Mouse (Mus musculus): Measurements from ENCODE around the gene Izumo1r. TPM values are rescaled to one million over a fixed set of nuclear protein-coding genes. Genes with fewer than 3 reads are reported as not detected.

The Izumo1r gene
- polyA plus RNA-seq, 1 experiment from 2014 or later: not detected

GRCm38 (mm10) chr9:14839970-14840369 lies 63.8 kb downstream of the Izumo1r start:
- no peaks in the 10 kb centered on the region for H3K27me3 ChIP-seq (ENCODE audit: control insufficient read depth, insufficient read depth, low read length)
- H3K9ac ChIP-seq (replicated peaks; ENCODE audit: low read depth, low read length): no peak overlapping the region
- H3K4me1 ChIP-seq (ENCODE audit: control insufficient read depth, insufficient read depth, low read length): no peaks in the 10 kb centered on the region
- no peak overlapping the region for H3K27ac ChIP-seq (ENCODE audit: low read length)
- H3K36me3 ChIP-seq (ENCODE audit: control insufficient read depth, insufficient read depth, low read length): peaks cover 1% of the 10 kb centered on the region; the same call in 1 of the 2 replicates
- H3K4me3 ChIP-seq (ENCODE audit: low read depth, low read length): no peak overlapping the region
- no peaks in the 10 kb centered on the region for H3K9me3 ChIP-seq (ENCODE audit: control insufficient read depth, low read depth, low read length)
- no peak for ATAC-seq (ENCODE audit: insufficient number of reproducible peaks, insufficient read depth, low FRiP score, low read depth)
- 83% methylated on average over 5 of the region's 5 CpGs for WGBS
- H3K4me2 ChIP-seq (replicated peaks; ENCODE audit: low read depth, low read length): no peak overlapping the region

DNA sequence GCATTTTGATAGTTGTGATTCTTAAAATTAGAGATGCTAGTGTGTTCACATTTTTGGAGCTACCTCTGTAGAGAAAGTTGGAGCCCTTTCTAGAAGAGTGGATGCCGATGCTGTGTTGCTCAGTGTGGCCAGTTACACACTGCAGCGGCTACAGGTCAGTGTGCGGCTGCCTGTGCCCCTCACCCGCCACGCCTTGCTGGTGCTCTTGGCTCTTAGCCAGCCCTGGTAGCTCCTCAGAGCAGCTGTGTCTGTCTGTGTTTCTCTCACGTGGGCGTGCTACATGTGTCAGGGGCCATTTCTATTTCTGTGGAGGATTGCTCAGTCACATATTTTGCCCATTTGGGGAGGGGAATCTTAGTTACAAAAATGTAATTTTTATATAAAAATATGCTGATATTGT lies 64.2 kb downstream of the Izumo1r start:
- H3K9me3 ChIP-seq (ENCODE audit: control insufficient read depth, low read depth, low read length): no peaks in the 10 kb centered on the region
- no peak overlapping the region for H3K9ac ChIP-seq (replicated peaks; ENCODE audit: low read depth, low read length)
- H3K4me3 ChIP-seq (ENCODE audit: low read depth, low read length): no peak overlapping the region
- H3K4me2 ChIP-seq (replicated peaks; ENCODE audit: low read depth, low read length): no peak overlapping the region
- ATAC-seq (ENCODE audit: insufficient number of reproducible peaks, insufficient read depth, low FRiP score, low read depth): no peak
- H3K4me1 ChIP-seq (ENCODE audit: control insufficient read depth, insufficient read depth, low read length): no peaks in the 10 kb centered on the region
- no peak overlapping the region for H3K27ac ChIP-seq (ENCODE audit: low read length)
- 47% methylated on average over 7 of the region's 7 CpGs for WGBS
- peaks cover 5% of the 10 kb centered on the region for H3K36me3 ChIP-seq (ENCODE audit: control insufficient read depth, insufficient read depth, low read length)
- H3K27me3 ChIP-seq (ENCODE audit: control insufficient read depth, insufficient read depth, low read length): no peaks in the 10 kb centered on the region

Other genes starting within 250 kb of the Izumo1r start
- 0.11 and 0.12 TPM in 2 replicates for gene Piwil4, start 163.2 kb downstream of the Izumo1r start, polyA plus RNA-seq (2014; fragmentation: Nextera tagmentation; extraction: Ambion mirVana)
- gene Fut4, start 151.6 kb downstream of the Izumo1r start, polyA plus RNA-seq (2014; fragmentation: Nextera tagmentation; extraction: Ambion mirVana): 7.1 and 7.6 TPM in 2 replicates
- not detected in 2 replicates for gene 1700012B09Rik, start 132.9 kb downstream of the Izumo1r start, polyA plus RNA-seq (2014; fragmentation: Nextera tagmentation; extraction: Ambion mirVana)
- gene Mre11a, start 119.3 kb downstream of the Izumo1r start, polyA plus RNA-seq (2014; fragmentation: Nextera tagmentation; extraction: Ambion mirVana): 29.6 and 33.1 TPM in 2 replicates
- 47.0 and 49.6 TPM in 2 replicates for gene Ankrd49, start 119.1 kb downstream of the Izumo1r start, polyA plus RNA-seq (2014; fragmentation: Nextera tagmentation; extraction: Ambion mirVana)
- gene Gpr83, start 43.7 kb downstream of the Izumo1r start, polyA plus RNA-seq (2014; fragmentation: Nextera tagmentation; extraction: Ambion mirVana): 0.52 and 0.59 TPM in 2 replicates
- gene Panx1, start 141.5 kb upstream of the Izumo1r start, polyA plus RNA-seq (2014; fragmentation: Nextera tagmentation; extraction: Ambion mirVana): 51.7 TPM in 2 replicates
- 0.06 TPM in 1 of 2 replicates, not detected in the other for gene Hephl1, start 208.2 kb upstream of the Izumo1r start, polyA plus RNA-seq (2014; fragmentation: Nextera tagmentation; extraction: Ambion mirVana)